Mouse (Mus musculus) limb, embryonic 12.5 days (tissue): ENCODE results near the gene Mapk1. TPM values are rescaled to one million over a fixed set of nuclear protein-coding genes. Genes with fewer than 3 reads are reported as not detected.

Source experiments
- ATAC-seq: fragments of 200-750 bp; cut with Nextera tagmentation; 2 replicates; pipeline ENCODE4 v1.8.0; 2017; ENCODE audit warnings: low read depth, moderate TSS enrichment; ENCODE audit not compliant: insufficient number of reproducible peaks, insufficient read depth, low FRiP score, low TSS enrichment
- H3K27ac ChIP-seq: fragments of 300-500 bp; sonication (generic); 2 replicates; pipeline ENCODE4 v1.5.1; 2016; ENCODE audit warnings: mild to moderate bottlenecking, moderate library complexity
- H3K27me3 ChIP-seq: fragments of 300-500 bp; sonication (generic); 2 replicates; pipeline ENCODE4 v1.6.1; 2016; ENCODE audit warnings: mild to moderate bottlenecking, moderate library complexity
- H3K36me3 ChIP-seq: fragments of 300-500 bp; sonication (generic); 2 replicates; pipeline ENCODE4 v1.6.1; 2016; ENCODE audit warnings: mild to moderate bottlenecking, moderate library complexity
- H3K4me1 ChIP-seq: fragments of 300-500 bp; sonication (generic); replicated peaks from 2 replicates; pipeline ENCODE4 v1.6.1; 2016
- H3K4me2 ChIP-seq: fragments of 300-500 bp; sonication (generic); 2 replicates; pipeline ENCODE4 v1.6.1; 2016; ENCODE audit warnings: mild to moderate bottlenecking, moderate library complexity
- H3K4me3 ChIP-seq: fragments of 300-500 bp; sonication (generic); replicated peaks from 2 replicates; pipeline ENCODE4 v1.5.1; 2016; ENCODE audit warnings: mild to moderate bottlenecking
- H3K9ac ChIP-seq: fragments of 300-500 bp; sonication (generic); replicated peaks from 2 replicates; pipeline ENCODE4 v1.6.1; 2016; ENCODE audit warnings: mild to moderate bottlenecking, moderate library complexity
- H3K9me3 ChIP-seq: fragments of 300-500 bp; sonication (generic); 2 replicates; pipeline ENCODE4 v1.6.1; 2016; ENCODE audit warnings: mild to moderate bottlenecking, moderate library complexity
- whole genome bisulfite sequencing: fragments of 180-500 bp; shearing (Covaris S2); methylation state at CpG from one replicate; pipeline ENCODE4 v1.1.7; 2016; 5-methylcytosine and 5-hydroxymethylcytosine counted together
- polyA plus RNA-seq: library from polyadenylated mRNA; unstranded; fragments of >200 nt; fragmentation: Nextera tagmentation; extraction: Ambion mirVana; gene quantifications from 2 replicates; pipeline ENCODE4 v1.2.1, GENCODE M21; 2016

Mapk1 gene
- polyA plus RNA-seq, 1 experiment from 2014 or later = 142 TPM

DNA sequence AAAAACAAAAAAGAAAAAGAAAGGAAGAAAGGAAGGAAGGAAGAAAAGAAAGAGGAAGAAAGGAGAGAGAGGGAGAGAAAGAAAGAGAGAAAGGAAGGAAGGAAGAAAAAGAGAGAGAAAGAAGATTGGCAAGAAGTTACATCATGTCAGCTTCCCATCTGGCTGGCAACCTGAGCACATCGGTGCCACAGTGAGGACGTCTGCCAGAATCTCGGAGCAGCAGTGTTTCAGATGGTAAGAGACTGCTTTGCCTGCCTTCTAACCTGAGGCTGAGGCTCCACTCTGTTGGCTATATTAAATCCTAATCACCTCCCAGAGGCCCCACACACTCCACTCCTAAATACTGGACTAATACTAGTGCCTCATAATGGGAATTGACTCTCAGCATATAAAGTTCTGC is 70.7 kb downstream of the Mapk1 start:
- Histone ChIP-seq H3K4me3 (no peak overlapping the region), H3K9me3 (no peaks in the 10 kb centered on the region), H3K27me3 (no peaks in the 10 kb centered on the region), H3K4me1 (no peaks in the 10 kb centered on the region), H3K36me3 (peaks cover 6% of the 10 kb centered on the region), H3K4me2 (no peak overlapping the region), H3K9ac (no peak overlapping the region), H3K27ac (no peak overlapping the region)
- ATAC-seq = no peak
- WGBS = 70% methylated on average over 3 of the region's 3 CpGs

DNA sequence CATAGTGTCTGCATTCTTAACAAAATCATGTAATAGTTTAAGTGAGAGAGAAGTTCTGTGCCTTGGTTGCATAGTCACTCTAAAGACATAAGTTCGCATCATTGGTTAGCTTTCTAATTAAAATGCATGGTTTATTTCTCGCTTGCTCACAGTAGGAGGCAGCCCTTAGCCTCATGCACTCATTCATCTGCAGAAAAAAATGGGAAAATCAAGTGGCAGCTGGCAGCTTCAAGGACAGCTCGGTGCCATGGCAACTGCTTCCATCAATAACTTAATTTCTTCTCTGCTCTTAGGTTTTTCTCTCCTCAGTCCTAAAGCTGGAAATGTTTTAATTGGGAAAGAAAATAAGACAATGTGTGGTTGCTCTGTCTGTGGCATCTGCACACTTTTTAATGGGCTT is 72.4 kb downstream of the Mapk1 start:
- Histone ChIP-seq H3K9ac (no peak overlapping the region), H3K4me2 (no peak overlapping the region), H3K27ac (no peak overlapping the region), H3K4me1 (no peaks in the 10 kb centered on the region), H3K36me3 (no peaks in the 10 kb centered on the region; the same call in 1 of the 2 replicates), H3K4me3 (no peak overlapping the region), H3K9me3 (no peaks in the 10 kb centered on the region), H3K27me3 (no peaks in the 10 kb centered on the region)
- ATAC-seq = no peak
- 79% methylated on average over 3 of the region's 3 CpGs for WGBS

DNA sequence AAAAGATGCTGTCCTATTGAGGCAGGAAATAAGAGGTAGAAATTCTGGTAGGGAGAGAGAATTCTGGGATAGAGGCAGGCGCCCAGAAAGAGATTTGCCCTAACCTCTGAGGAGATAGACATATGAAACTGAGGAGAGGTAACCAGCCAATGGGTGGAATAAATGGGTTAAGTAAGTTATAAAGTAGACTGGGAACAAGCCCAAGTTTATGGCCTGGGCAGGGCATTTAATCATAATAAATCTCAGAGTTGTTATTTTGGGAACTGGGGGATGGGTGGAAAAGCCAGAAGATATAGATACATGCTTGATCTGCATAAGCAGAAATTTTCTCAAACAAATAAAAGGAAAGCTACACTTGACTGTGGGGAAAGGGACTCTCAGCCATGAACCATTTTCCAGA is 79.2 kb downstream of the Mapk1 start:
- ATAC-seq = no peak
- Histone ChIP-seq H3K4me1 (no peaks in the 10 kb centered on the region), H3K9me3 (no peaks in the 10 kb centered on the region), H3K36me3 (no peaks in the 10 kb centered on the region), H3K27ac (no peak overlapping the region), H3K4me2 (no peak overlapping the region), H3K4me3 (no peak overlapping the region), H3K9ac (no peak overlapping the region), H3K27me3 (no peaks in the 10 kb centered on the region)
- 61% methylated on average over 1 of the region's 1 CpGs for WGBS

DNA sequence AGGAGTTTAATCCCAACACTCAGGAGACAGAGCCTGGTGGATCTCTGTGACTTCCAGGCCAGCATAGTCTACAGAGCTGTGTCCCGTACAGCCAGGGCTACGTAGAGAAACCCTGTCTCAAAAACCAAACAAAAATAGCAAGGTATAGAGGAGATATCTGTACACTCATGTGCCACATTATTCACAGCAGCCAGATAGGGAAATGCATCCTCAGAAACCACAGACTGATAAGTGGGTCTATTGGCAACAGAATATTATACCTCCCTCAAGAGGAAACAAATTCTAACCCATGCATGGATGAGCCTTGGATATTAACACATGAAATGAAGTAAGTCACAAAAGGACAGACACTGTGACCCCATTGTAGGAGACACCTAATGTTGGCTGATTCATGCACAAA is 84.4 kb downstream of the Mapk1 start:
- no peak overlapping the region for H3K27ac ChIP-seq
- 86% methylated on average over 2 of the region's 2 CpGs for WGBS
- no peaks in the 10 kb centered on the region; the same call in 1 of the 2 replicates for H3K36me3 ChIP-seq
- no peak overlapping the region for H3K9ac ChIP-seq
- ATAC-seq = no peak
- peaks cover 8% of the 10 kb centered on the region for H3K4me1 ChIP-seq
- no peak overlapping the region for H3K4me2 ChIP-seq
- H3K9me3 ChIP-seq = no peaks in the 10 kb centered on the region
- H3K4me3 ChIP-seq = no peak overlapping the region
- H3K27me3 ChIP-seq = no peaks in the 10 kb centered on the region

DNA sequence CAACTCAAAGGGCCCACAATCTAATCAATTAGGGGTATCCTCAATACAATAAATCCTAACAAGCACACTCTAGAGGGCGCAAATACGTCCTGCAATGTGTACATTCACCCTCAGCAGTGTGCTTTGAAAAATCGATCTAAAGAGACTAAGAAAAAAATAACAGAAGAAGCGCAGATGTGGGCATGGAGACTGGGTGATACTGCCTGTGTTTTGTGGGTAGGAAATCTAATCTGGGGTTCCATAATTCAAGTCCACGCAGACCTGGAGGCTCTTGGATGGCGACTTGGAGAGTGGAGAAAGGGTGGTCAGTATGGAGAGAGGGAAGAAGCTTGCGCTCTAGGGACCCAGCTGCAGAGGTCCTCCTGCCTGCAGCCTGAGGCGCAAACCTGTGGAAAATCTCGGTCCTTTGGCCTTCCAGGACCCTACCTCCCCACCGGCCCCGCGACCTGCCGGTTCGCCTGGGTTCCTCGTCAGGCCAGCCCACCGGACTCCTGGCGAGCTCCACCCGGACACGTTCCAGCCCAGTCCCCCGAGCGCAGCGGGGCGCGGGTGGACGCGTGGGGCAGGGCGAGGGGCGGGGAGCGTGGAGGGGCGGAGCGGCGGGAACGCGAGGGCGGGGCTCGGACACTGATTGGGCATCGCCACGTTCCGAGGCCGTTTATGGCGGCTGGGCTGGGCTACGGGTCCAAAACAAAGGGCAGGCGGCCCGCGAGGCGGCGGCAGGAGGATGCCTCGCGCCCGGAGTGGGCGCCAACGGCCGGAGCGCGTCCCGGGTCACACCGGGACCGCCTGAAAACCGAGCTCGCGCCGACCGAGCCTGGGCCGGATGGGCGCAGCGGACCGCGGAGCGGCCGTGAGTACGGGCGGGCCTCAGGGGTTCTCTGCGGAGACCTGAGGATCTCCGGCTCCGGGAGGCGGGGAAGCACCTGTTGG is 86.6 kb downstream of the Mapk1 start, which contains the start of gene Ypel1:
TSS of gene Ypel1 (plus strand) at position 186 of the 933 bp plus-strand sequence.
- ATAC-seq = peak; percentile 93
- under 1% methylated on average over 73 of the region's 76 CpGs for WGBS

DNA sequence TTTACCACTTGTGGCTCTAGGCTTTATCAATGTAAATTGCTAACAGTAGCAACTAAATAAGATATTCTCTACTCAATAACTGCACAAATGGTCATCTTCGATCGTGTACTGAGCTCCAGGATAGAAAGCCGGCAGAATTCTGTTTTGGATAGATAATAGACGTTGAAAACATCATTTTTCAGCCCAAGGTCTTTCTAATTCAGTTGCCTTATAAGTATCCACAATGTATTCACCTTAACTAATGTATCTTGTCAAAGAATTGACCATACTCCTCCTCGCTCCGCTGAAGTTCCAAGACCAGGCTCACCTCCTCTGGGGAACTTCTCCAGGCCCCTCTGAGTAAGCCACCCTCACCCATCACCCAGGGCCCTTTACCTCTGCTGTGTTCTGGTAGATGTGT is 87.5 kb downstream of the Mapk1 start:
- ATAC-seq = no peak
- Histone ChIP-seq H3K27ac (no peak overlapping the region), H3K36me3 (peaks cover 26% of the 10 kb centered on the region), H3K4me2 (peak overlapping the region; percentile 66), H3K4me1 (peaks cover 8% of the 10 kb centered on the region), H3K9me3 (peaks cover 4% of the 10 kb centered on the region; the same call in 1 of the 2 replicates), H3K4me3 (peak overlapping the region; percentile 80), H3K27me3 (no peaks in the 10 kb centered on the region), H3K9ac (peak overlapping the region; percentile 93; the same call in 1 of the 2 replicates)
- 49% methylated on average over 6 of the region's 6 CpGs for WGBS

More for the DNA sequence above, 86.6 kb downstream of the Mapk1 start, which contains the start of gene Ypel1:
- H3K9ac ChIP-seq = peak within 1 kb of the TSS; percentile 93
- peaks cover 8% of the 10 kb centered on the region for H3K4me1 ChIP-seq
- peak within 1 kb of the TSS; percentile 90 for H3K27ac ChIP-seq
- H3K9me3 ChIP-seq = no peaks in the 10 kb centered on the region
- peaks cover 16% of the 10 kb centered on the region for H3K36me3 ChIP-seq
- peak within 1 kb of the TSS; percentile 66 for H3K4me2 ChIP-seq
- peak within 1 kb of the TSS; percentile 80 for H3K4me3 ChIP-seq
- no peaks in the 10 kb centered on the region for H3K27me3 ChIP-seq

DNA sequence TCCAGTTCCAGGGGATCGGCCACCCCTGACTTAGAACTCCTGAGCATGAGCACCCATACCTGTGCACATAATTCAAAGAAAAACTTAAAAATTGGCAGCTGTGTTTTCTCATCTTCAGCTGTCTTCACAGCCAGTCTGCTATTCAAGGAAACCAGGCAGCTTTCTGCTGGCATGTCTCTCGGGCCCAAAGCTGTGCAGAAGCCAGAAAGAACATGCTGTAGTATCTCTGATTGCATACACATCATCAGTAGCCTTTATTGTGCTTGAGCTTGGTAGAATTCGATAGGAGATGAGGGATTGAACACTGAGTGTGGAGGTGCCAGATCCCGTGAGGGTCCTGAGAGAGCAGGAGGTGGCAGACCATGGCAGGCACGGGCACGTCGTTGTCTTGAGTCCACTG is 89.8 kb downstream of the Mapk1 start:
- Histone ChIP-seq H3K27me3 (no peaks in the 10 kb centered on the region), H3K9ac (no peak overlapping the region), H3K36me3 (peaks cover 42% of the 10 kb centered on the region), H3K4me2 (no peak overlapping the region), H3K4me1 (peaks cover 8% of the 10 kb centered on the region), H3K27ac (no peak overlapping the region), H3K4me3 (no peak overlapping the region), H3K9me3 (peaks cover 4% of the 10 kb centered on the region; the same call in 1 of the 2 replicates)
- no peak for ATAC-seq
- 90% methylated on average over 7 of the region's 7 CpGs for WGBS

DNA sequence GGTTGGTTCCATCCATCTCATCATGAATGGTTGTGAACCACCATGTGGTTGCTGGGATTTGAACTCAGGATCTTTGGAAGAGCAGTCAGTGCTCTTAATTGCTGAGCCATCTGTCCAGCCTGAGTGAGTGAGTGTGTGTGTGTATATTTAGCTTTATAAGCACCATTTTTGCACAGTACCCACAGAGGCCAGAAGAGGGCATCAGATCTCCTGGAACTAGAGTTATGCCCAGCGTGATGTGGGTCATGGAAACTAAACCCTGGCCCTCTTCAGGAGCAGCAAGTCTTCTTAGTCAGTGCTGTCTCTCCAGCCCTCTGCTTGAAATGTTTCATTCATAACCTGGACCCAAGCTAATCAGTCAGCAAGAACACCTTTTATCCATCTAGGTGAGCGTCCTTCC is 93.1 kb downstream of the Mapk1 start:
- no peak overlapping the region for H3K4me3 ChIP-seq
- no peak for ATAC-seq
- WGBS = 94% methylated on average over 2 of the region's 2 CpGs
- H3K4me1 ChIP-seq = peaks cover under 1% of the 10 kb centered on the region
- H3K27me3 ChIP-seq = no peaks in the 10 kb centered on the region
- H3K36me3 ChIP-seq = peaks cover 71% of the 10 kb centered on the region
- no peak overlapping the region for H3K9ac ChIP-seq
- H3K27ac ChIP-seq = no peak overlapping the region
- peaks cover 4% of the 10 kb centered on the region; the same call in 1 of the 2 replicates for H3K9me3 ChIP-seq
- no peak overlapping the region for H3K4me2 ChIP-seq

DNA sequence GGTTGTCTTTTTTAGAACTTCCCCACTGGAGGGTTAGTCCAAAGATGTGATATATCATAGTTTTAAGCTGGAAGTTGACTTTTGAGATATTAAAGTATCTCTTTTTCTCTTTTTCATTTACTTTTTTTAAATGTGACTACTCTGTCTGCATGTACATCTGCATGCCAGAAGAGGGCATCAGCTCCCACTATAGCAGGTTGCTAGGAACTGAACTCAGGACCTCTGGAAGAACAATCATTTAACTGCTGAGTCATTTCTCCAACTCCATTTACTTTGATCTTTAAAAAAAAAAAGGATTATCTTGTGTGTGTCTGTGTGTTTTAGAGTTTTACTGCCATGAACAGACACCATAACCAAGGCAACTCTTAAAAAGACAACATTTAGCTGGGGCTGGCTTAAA is 93.7 kb downstream of the Mapk1 start:
- no peak overlapping the region for H3K9ac ChIP-seq
- ATAC-seq = no peak
- H3K4me2 ChIP-seq = no peak overlapping the region
- H3K27ac ChIP-seq = no peak overlapping the region
- no peak overlapping the region for H3K4me3 ChIP-seq
- H3K36me3 ChIP-seq = peaks cover 77% of the 10 kb centered on the region
- no peaks in the 10 kb centered on the region for H3K27me3 ChIP-seq
- peaks cover 4% of the 10 kb centered on the region; the same call in 1 of the 2 replicates for H3K9me3 ChIP-seq
- no peaks in the 10 kb centered on the region for H3K4me1 ChIP-seq

DNA sequence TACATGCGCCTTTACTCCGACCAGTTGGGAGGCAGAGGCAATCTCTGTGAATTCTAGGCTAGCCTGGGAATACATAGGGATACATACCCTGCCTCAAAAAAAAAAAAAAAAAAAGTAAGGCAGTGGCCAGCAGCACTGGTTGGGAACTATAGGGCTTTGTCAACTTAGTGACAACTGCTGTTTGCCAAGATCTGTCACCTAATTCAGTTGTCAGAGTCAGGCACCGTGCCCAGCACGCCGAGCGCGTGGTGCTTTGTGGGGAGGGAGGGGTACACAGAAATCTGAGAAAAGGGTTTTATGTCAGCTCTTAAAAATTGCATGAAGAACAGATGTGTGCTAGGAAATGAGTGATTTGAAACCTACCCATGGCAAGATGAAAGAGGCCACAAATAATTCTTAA is 94.9 kb downstream of the Mapk1 start:
- Histone ChIP-seq H3K27ac (no peak overlapping the region), H3K9me3 (peaks cover 4% of the 10 kb centered on the region; the same call in 1 of the 2 replicates), H3K4me1 (no peaks in the 10 kb centered on the region), H3K4me3 (no peak overlapping the region), H3K4me2 (no peak overlapping the region), H3K9ac (no peak overlapping the region), H3K27me3 (no peaks in the 10 kb centered on the region), H3K36me3 (peaks cover 87% of the 10 kb centered on the region)
- ATAC-seq = no peak
- 83% methylated on average over 7 of the region's 7 CpGs for WGBS

DNA sequence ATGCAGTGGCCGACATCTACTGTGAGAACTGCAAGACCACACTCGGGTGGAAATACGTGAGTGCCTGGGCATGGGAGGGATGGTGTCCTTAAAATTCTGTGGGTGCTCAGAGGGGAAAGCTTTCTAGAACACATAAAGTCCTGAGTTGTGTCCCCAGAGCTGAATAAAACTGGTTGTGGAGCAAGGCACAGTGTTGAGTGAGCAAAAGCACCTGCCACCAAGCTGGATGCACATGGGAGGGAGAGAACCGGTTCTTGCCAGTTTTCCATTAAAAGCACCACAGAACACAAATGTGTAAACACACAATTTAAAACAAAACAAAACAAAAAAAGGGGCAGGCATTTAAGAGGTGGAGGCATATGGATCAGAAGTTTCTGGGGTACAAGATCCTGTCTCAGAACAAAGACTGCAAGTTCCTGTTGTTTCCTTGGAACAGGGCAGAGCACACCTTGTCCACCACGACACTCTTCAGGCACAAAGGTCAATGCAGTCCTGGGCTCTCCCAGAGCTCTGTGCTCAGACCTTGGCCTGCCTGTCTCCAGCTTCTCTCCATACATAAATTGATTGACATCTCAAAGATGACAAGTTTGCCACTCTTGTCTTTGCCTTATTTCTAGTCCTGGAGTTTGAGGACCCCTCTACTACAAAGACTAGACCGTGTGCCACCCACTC is 99.1 kb downstream of the Mapk1 start:
- no peaks in the 10 kb centered on the region for H3K9me3 ChIP-seq
- H3K4me1 ChIP-seq = no peaks in the 10 kb centered on the region
- no peak for ATAC-seq
- no peak overlapping the region for H3K9ac ChIP-seq
- H3K4me2 ChIP-seq = no peak overlapping the region
- H3K36me3 ChIP-seq = peaks cover 96% of the 10 kb centered on the region
- no peaks in the 10 kb centered on the region for H3K27me3 ChIP-seq
- 88% methylated on average over 6 of the region's 6 CpGs for WGBS
- no peak overlapping the region for H3K27ac ChIP-seq
- no peak overlapping the region for H3K4me3 ChIP-seq
